Mouse (Mus musculus) granulocyte monocyte progenitor cell, adult 5-6 weeks (primary cell): ENCODE data around the gene Mrpl50. TPM values are rescaled to one million over a fixed set of nuclear protein-coding genes. Genes with fewer than 3 reads are reported as not detected.
A peak's percentile ranks its signal among the peaks of the same experiment; 100 is the strongest.
"Not testable (repeated sequence)": the region's sequence is repeated elsewhere in the genome, so short reads cannot be mapped to it uniquely, and the experiment has no call there.

Experiments
- ATAC-seq: replicated peaks from 2 replicates; pipeline ENCODE4 v1.8.0; 2016; ENCODE audit warnings: mild to moderate bottlenecking, moderate TSS enrichment, inconsistent platforms; ENCODE audit not compliant: poor library complexity, severe bottlenecking
- total RNA-seq, 2 experiments: library from RNA; stranded (forward) in 1 of 2; stranded (reverse) in 1 of 2; fragments of 200-712, 200-1000 nt in 1 of 2; fragments of >200 nt in 1 of 2; fragmentation: Nextera tagmentation in 1 of 2; gene quantifications; 2 replicates each; pipeline ENCODE4 v1.2.3; 2014 to 2017

Gene Mrpl50
- total RNA-seq, 2 experiments from 2014 or later, result 34.6 to 39.9 TPM

DNA sequence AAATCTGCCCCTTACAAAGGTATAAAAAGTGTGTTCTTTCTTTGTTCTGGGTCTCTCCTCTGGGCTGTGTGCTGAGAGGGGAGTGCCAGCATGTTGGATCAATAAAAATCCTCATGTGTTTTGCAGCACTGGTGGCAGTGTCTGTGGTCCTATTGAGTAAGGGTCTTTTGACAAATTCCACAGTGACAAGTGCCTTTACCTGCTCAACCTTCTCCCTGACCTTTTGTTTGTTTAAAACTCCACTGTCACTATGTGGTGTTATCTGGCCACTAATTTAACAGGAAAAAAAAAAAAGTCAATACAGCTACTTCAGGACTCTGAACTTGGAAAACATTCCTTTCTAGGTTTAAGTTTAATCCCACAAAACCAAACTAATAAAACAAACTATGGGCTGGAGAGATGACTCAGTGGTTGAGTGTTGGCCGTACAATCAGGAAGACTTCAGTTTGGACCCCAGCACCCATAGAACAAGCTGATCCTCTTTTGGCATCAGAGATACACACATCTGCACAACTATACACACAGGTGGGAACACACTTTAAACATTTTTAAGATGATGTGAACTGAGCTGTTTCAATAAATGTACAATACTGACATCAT, 10.6 kb downstream of the Mrpl50 start:
- ATAC-seq, result not testable (repeated sequence)

DNA sequence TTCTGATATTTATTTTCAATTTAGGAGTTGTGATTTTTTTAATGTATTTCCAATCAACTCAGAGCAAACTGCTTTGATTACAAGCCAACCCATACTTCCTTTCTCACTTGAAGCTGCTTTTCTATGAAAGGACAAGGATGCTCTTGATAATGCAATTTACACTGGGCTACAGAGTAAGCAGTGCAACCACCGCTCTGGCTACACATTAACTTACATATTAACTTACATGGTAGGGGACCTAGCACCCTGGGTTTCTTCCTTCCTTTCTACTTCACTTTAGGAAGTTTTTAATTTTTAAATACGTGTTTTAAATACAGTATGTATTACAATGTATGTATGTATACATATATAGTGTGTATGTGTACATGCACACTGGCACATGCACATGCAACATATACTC, 11.7 kb downstream of the Mrpl50 start:
- no peak for ATAC-seq

DNA sequence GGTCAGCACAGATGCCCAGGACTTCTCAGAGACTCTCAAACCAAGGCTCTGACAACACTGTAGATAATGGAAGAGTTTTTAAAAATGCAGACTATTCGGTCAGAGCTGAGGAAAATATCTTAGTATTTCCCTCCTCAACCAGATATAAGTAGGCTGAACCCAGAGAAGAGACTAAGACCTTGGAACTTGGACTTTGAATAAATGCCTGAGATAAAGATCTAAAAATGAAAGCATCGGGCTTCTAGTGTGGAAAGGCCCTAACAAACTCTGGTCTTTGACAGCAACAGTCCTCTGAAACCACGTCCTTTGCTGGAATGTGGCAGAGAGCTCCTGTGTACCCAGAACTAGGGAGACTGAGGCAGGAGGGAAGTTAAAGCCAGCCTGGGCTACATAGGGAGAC, 14.5 kb downstream of the Mrpl50 start, which contains the start of gene Baat:
TSS of gene Baat (minus strand) at position 172 of the 400 bp plus-strand sequence.
- ATAC-seq, result no peak

DNA sequence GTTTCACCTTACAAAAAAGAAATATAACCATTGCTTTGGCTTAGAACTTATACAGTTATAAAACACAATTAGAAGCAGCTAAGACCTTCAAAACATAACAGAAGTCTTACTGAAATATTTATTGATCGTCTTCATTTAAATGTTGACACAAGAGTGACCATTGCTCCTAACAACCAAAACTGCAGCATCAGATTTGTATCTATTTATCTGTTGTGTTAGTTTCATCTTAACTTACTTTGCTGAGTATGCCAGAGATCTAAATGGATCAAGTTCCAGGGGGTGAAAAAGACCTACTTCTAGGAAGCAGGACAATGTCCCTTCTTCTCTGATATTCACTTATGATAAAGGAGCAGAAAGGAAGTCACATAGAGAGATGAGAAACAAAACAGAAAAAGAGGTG, 17.3 kb downstream of the Mrpl50 start:
- ATAC-seq, result no peak

DNA sequence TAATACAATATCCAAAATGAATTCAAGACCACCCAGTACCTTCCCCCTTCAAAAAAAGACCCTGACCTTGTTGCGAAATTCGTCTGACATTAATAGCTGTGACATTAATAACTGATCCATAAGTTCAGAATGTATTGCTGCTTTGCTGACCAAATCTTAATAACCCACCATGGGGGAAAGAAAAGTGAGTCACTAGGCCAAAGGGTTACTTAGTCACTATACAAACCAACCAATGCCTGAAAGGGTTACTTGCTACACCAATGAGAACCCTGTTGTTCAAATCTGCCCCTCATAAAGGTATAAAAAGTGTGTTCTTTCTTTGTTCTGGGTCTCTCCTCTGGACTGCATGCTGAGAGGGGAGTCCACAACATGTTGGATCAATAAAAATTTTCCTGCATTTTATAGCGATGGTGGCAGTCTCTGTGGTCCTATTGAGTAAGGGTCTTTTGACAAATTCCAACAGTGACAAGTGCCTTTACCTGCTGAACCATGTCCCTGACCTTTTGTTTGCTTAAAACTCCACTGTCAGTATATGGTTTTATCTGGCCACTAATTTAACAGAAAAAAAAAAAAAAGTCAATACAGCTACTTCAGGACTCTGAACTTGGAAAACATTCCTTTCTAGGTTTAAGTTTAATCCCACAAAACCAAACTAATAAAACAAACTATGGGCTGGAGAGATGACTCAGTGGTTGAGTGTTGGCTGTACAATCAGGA, 34.8 kb downstream of the Mrpl50 start:
- ATAC-seq, result not testable (repeated sequence)

DNA sequence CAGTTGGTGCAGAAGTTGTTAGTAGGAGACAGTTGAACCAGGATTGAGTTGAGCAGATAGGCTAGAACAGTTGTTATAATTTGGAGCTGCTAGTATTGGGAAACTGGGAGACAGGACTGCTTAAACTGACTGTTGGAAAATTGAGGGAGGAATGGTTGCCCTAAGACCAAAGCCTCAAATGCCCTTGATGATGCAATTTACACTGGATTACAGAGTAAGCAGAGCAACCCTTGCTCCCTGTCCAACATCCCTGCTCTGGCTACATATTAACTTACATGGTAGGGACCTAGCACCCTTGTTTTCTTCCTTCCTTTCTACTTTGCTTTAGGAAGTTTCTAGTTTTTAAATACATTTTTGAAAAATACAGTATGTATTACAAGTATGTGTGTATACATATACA, 35.5 kb downstream of the Mrpl50 start:
- ATAC-seq, result no peak

DNA sequence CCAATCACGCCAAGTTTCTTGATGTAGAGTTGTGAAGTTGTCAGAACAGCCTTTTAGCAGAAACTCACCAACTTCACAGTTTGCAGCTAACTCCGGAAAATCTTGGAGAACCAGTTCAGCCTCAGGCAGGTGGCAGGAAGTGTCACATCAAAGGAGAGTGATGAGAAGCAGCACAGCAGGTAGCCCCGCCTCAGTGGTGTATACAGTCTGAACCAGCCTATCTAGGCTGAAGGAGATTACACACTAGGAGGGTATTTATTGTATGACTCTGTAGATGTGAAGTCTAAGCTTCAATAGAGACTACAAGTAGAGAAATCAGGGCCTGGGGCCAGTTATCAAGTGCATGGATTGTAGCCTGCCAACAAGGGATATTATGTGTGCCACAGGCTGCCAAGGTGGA, 40.0 kb downstream of the Mrpl50 start:
- ATAC-seq, result no peak

DNA sequence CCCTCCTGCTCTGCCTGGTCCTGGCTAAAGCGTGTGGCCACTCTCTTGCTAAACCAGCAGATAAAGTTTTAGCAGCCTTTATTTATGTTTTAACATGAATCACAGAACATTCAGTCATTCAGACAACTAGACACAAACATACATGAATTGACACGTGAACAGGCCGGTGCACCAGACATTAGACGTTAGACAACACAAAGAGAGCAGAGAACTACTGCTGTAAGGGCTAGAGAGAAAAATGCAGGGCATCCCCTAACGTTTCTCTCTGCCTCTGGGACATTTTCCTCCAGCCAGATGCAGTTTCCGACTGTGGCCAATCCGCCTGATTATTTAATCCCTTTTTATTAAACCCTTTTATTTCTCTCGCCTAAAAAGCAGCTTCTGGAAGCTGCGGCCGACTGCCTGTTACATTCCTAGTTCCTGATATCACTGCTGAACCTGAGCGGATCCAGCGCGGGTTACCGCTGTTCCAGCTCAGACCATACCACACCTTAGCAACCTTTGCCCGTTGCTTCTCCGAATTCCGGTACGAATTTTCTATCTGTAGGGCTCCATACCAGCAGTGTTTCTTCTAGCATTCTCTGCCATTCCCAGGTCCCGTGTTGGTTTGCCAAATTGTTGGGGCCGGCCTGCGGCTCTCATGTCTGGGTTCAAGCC, 40.7 kb downstream of the Mrpl50 start:
- no peak for ATAC-seq

DNA sequence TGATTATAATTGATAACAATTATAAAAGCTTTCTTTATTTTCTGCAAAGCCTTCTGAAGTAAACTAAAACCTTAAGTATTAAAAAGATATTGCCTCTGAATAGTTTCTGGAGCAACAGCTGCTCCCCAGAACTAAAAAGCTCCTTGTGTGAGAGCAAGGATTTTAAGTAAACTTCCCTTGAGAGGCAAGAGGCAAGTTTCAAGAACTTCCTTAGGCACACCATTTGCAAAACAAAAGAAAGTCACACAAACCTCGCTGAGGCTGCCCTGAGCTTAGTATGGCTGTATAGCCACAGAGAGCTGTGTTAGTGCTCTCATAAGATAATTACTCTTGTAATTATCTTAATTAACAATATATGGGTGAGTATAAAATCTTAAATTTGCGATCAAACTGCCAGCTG, 41.9 kb downstream of the Mrpl50 start:
- ATAC-seq, result not testable (repeated sequence)

DNA sequence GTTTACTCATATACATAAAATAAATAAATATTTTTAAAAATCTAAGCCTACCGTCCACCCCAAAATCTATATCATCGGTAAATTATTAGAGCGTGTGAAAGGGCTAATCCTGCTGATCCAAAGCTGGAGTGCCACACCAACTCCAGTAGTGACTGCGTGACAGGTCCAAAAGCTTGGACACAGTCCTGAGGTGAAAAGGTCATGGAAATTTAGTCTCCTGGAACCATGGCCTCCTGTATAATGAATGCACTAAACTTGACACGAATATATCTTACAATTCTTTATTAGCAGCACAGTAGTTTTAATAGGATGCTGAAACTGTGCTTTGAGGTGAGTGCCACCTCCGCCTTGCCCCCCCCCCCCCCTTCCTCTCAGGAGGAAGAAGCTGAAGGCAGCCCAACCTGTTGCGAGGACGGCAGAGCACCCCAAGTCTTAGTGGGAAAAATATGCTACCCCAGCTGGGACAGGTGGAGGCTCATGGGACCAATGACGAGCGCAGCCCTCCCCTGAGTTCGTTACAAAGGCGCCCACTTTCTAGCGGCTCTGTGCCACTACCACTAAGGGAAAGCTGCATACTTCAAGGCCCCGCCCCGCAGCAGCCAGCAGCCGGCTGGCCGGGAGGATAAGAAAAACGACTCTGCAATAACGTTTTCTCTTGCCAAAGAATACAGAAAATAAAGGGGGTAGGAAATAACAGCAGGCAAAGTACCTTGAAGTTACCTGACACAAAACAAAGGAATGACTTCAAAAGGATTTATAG, 42.6 kb downstream of the Mrpl50 start:
- ATAC-seq, result peak; percentile 48; the same call in 1 of the 2 replicates

DNA sequence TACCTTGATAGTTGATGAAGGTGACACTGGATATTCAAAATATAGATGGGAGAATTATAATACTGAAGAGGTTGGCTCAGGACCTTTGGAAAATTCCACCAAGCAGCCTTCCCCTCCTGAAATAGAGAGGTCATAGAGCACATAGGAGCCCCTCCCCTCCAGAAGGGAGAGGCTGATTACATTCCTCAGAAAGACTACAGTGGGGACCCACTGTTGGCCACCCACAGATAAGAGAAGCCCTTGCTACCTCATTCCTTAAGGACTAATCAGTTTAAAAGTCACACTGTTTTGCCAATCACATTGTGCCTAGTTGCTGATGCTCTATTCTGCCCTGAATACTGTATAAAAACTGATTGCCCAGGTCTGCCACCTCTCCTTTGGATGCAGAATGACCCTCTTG, 46.3 kb downstream of the Mrpl50 start:
- no peak for ATAC-seq

DNA sequence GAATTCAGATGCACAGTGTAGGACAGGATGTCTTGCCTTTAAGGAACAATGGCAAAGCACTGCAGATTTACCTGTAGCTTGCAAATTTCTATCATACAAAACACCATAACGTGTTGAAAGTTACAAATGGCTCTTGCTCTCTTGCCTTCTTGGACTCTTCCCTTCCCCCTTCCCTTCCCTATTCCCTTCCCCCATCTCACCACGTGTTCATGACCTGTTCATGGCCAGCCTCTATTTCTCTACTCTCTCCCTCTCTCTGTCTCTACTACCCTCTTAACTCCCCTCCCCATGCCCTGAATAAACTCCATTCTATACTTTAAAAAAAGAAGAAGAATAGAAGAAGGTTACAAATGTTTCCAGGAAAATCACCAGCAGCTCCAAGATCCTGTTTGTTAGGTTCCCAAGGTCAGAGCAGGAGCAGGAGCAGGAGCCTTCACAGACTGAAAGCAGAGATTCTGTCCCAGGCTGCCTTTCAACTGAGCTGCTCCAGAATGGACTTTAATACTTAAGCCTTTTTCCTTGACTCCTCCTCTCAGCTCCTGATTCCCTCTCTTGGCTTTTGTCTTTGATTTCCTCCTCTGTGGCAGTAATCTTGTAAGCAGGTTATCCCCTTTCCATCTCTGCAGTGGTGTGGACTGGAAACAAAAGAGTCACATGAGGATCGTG, 47.3 kb downstream of the Mrpl50 start, which contains the start of gene Acnat1:
TSS of gene Acnat1 (minus strand) at position 478 of the 666 bp plus-strand sequence.
- no peak for ATAC-seq

DNA sequence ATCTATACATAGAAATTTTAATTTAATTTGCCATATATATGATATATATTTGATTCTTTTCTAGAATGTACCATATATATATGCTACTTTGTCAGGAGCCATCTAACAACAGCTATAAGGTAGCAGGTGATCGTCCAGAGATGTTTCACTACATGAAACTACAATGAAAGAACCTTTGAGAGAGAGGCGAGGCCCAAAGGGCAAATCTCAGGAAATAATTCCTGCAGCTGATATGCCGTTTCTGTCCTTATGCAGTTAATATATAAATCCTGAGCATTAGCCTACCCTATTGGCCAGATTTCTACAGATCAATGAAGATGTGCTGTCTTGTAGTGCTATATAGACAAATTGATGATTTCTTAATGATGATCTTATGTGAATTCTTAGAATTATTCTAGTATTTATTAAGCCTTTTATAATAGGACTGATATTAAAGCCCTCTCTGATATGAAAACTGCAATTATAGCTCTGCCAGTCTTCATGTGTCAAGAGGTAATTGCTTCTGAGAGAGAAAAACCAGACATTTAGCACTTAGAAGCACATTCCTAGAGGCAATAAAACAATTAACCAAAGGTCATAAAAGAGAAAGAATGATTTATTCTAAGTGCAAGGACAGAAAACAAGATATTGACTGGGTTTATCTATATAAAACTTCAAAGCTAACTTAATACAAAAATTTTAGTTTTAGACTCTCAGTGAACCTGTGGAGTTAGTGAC, 51.3 kb downstream of the Mrpl50 start:
- no peak for ATAC-seq

DNA sequence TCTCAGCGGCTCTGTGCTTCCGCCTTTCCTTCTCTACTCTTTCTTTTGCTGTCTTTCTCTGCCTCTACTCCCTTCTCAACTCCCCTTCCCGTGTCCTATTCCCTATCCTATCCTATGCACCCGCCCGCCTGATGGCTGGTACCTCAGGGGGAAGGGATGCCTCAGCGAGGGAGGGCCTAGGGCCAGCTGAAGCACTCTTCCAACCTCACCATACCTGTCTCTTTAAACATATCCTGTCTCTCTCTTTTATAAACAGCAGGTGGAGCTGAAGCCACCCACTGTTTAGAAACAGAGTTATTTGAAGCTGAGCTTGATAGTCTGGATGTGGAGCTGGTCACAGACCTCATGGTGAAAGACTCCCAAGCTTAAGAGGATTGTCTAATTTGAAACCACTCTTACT, 53.5 kb downstream of the Mrpl50 start:
- no peak for ATAC-seq

Other genes with a start within 250 kb of the Mrpl50 start
- gene Acnat2, start 112.9 kb downstream of the Mrpl50 start, total RNA-seq (2014; fragmentation: Nextera tagmentation), result not detected in 2 replicates
- not detected in 2 replicates for gene Acnat2, start 112.9 kb downstream of the Mrpl50 start, total RNA-seq (2017)
- gene Acnat1, start 47.2 kb downstream of the Mrpl50 start, total RNA-seq (2014; fragmentation: Nextera tagmentation), result not detected in 2 replicates
- not detected in 2 replicates for gene Acnat1, start 47.2 kb downstream of the Mrpl50 start, total RNA-seq (2017)
- gene Baat, start 14.5 kb downstream of the Mrpl50 start, total RNA-seq (2014; fragmentation: Nextera tagmentation), result not detected in 2 replicates
- not detected in 2 replicates for gene Baat, start 14.5 kb downstream of the Mrpl50 start, total RNA-seq (2017)
- gene Zfp189, start 83 bp upstream of the Mrpl50 start, total RNA-seq (2014; fragmentation: Nextera tagmentation), result 1.9 and 2.8 TPM in 2 replicates
- 6.2 and 6.7 TPM in 2 replicates for gene Zfp189, start 83 bp upstream of the Mrpl50 start, total RNA-seq (2017)
- gene Aldob, start 28.5 kb upstream of the Mrpl50 start, total RNA-seq (2014; fragmentation: Nextera tagmentation), result not detected in 2 replicates
- gene Aldob, start 28.5 kb upstream of the Mrpl50 start, total RNA-seq (2017), result not detected in 2 replicates
- gene Tmem246, start 76.8 kb upstream of the Mrpl50 start, total RNA-seq (2014; fragmentation: Nextera tagmentation), result not detected in 2 replicates
- not detected in 2 replicates for gene Tmem246, start 76.8 kb upstream of the Mrpl50 start, total RNA-seq (2017)
- gene Rnf20, start 110.9 kb upstream of the Mrpl50 start, total RNA-seq (2014; fragmentation: Nextera tagmentation), result 37.5 and 58.0 TPM in 2 replicates
- gene Rnf20, start 110.9 kb upstream of the Mrpl50 start, total RNA-seq (2017), result 93.9 and 105 TPM in 2 replicates
- gene Ppp3r2, start 160.9 kb upstream of the Mrpl50 start, total RNA-seq (2014; fragmentation: Nextera tagmentation), result not detected in 2 replicates
- gene Ppp3r2, start 160.9 kb upstream of the Mrpl50 start, total RNA-seq (2017), result not detected in 2 replicates